Mouse (Mus musculus) forelimb bud, embryonic 11.5 days (tissue): Measurements from ENCODE around the gene Kxd1.
"Not testable (repeated sequence)": the region's sequence is repeated elsewhere in the genome, so short reads cannot be mapped to it uniquely, and the experiment has no call there.

Experiments used
- DNase-seq: peaks from one replicate; pipeline ENCODE4 v3.0.0-alpha.2; 2012; ENCODE audit warnings: low read depth, low spot score

Kxd1 gene

GRCm38 (mm10) chr8:70513441-70513840 lies 14.3 kb downstream of the Kxd1 start:
- no peak for DNase-seq

- no peak for DNase-seq
Measured at GRCm38 (mm10) chr8:70512253-70512903, 15.4 kb downstream of the Kxd1 start.

- no peak for DNase-seq
Measured at GRCm38 (mm10) chr8:70511770-70512169, 16.0 kb downstream of the Kxd1 start.

- DNase-seq = not testable (repeated sequence)
Measured at GRCm38 (mm10) chr8:70511174-70511573, 16.6 kb downstream of the Kxd1 start.

GRCm38 (mm10) chr8:70510228-70510915 lies 17.4 kb downstream of the Kxd1 start, which contains the start of gene Uba52:
Gene Uba52 (minus strand): TSS chr8:70510801.
- peak; percentile 98 for DNase-seq

- DNase-seq = no peak
Measured at GRCm38 (mm10) chr8:70509281-70509952, 18.3 kb downstream of the Kxd1 start.

GRCm38 (mm10) chr8:70507027-70507393 lies 20.7 kb downstream of the Kxd1 start:
- no peak for DNase-seq

- peak; percentile 93 for DNase-seq
Measured at GRCm38 (mm10) chr8:70506328-70507026, 21.3 kb downstream of the Kxd1 start, which contains the start of gene Rex1bd. Gene Rex1bd (minus strand): TSS chr8:70506752.

- DNase-seq = no peak
Measured at GRCm38 (mm10) chr8:70505698-70506327, 21.9 kb downstream of the Kxd1 start.

- peak; percentile 86 for DNase-seq
Measured at GRCm38 (mm10) chr8:70504851-70505250, 22.9 kb downstream of the Kxd1 start.

- DNase-seq = peak; percentile 88
Measured at GRCm38 (mm10) chr8:70504291-70504716, 23.5 kb downstream of the Kxd1 start.

- DNase-seq = peak; percentile 77
Measured at GRCm38 (mm10) chr8:70503062-70503750, 24.6 kb downstream of the Kxd1 start.

- no peak for DNase-seq
Measured at GRCm38 (mm10) chr8:70502540-70502939, 25.2 kb downstream of the Kxd1 start.

GRCm38 (mm10) chr8:70501820-70502529 lies 25.8 kb downstream of the Kxd1 start:
- DNase-seq = no peak

GRCm38 (mm10) chr8:70500386-70501301 lies 27.1 kb downstream of the Kxd1 start:
- DNase-seq = no peak

- DNase-seq = no peak
Measured at GRCm38 (mm10) chr8:70495771-70496062, 32.0 kb downstream of the Kxd1 start.

GRCm38 (mm10) chr8:70495001-70495770 lies 32.6 kb downstream of the Kxd1 start:
- DNase-seq = no peak

GRCm38 (mm10) chr8:70494416-70494945 lies 33.3 kb downstream of the Kxd1 start:
- no peak for DNase-seq
